Mouse (Mus musculus): Measurements from ENCODE around the gene Fam178b. TPM values are rescaled to one million over a fixed set of nuclear protein-coding genes. Genes with fewer than 3 reads are reported as not detected.

Gene Fam178b
- polyA plus RNA-seq, 1 experiment from 2014 or later, result 3.5 TPM

GRCm38 (mm10) chr1:36529274-36529673 is 153.7 kb downstream of the Fam178b start:
- H3K4me1 ChIP-seq, result peaks cover 16% of the 10 kb centered on the region
- H3K36me3 ChIP-seq, result peaks cover 41% of the 10 kb centered on the region
- H3K9me3 ChIP-seq (replicated peaks), result no peaks in the 10 kb centered on the region
- no peak overlapping the region for H3K9ac ChIP-seq
- no peak for ATAC-seq (ENCODE audit: insufficient number of reproducible peaks, low FRiP score, low TSS enrichment, low read depth)
- no peak overlapping the region for H3K4me3 ChIP-seq (replicated peaks)
- H3K27me3 ChIP-seq, result no peaks in the 10 kb centered on the region
- H3K27ac ChIP-seq (replicated peaks), result no peak overlapping the region
- no peak overlapping the region for H3K4me2 ChIP-seq (replicated peaks)
- 70% methylated on average over 4 of the region's 4 CpGs for WGBS

DNA sequence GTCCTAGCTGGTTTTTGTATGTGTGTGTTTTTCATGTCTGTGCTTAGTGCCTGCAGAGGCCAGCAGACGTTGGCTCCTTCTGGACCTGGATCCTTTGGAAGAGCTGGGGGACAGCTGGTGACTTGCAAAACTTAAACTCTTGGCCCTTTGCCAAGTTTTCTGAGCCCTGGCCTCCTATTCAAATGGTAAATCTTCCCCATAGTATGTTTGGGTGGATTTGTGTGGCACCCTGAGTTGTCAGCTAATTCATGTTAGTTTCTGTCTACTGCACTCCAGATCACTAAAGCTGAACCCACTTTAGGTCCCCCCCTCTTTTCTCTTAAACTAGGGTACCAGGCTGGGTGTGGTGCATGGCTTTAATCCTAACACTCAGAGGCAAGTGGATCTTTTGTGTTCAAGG is 154.6 kb downstream of the Fam178b start:
- Histone ChIP-seq H3K36me3 (peaks cover 49% of the 10 kb centered on the region), H3K27me3 (no peaks in the 10 kb centered on the region), H3K4me2 (replicated peaks) (no peak overlapping the region), H3K4me1 (peaks cover 7% of the 10 kb centered on the region; the same call in 1 of the 2 replicates), H3K4me3 (replicated peaks) (no peak overlapping the region), H3K9ac (no peak overlapping the region), H3K27ac (replicated peaks) (no peak overlapping the region; the same call in 1 of the 2 replicates), H3K9me3 (replicated peaks) (no peaks in the 10 kb centered on the region)
- no peak for ATAC-seq (ENCODE audit: insufficient number of reproducible peaks, low FRiP score, low TSS enrichment, low read depth)
- WGBS, result 7% methylated on average over 1 of the region's 1 CpGs

DNA sequence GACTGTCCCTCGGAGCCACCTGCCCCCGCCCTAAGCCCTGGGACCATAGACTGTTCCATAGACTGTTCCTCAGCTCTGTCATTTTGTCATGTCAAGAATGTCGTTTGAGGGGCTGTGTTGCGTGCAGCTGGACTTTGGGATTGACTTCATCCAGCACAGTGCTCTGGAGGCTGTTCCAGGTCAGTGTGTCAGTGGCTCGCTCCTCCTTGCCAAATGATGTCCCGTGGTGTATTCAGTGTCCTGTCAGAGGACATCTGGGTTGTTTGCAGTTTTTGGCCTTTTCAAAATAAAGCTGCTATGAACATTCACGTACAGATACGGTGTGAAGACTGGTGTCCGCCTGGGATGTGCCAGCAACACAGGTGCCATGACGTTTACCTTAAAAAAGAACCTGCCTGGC is 156.1 kb downstream of the Fam178b start:
- ATAC-seq (ENCODE audit: insufficient number of reproducible peaks, low FRiP score, low TSS enrichment, low read depth), result no peak
- peaks cover 63% of the 10 kb centered on the region for H3K36me3 ChIP-seq
- 89% methylated on average over 10 of the region's 10 CpGs for WGBS

DNA sequence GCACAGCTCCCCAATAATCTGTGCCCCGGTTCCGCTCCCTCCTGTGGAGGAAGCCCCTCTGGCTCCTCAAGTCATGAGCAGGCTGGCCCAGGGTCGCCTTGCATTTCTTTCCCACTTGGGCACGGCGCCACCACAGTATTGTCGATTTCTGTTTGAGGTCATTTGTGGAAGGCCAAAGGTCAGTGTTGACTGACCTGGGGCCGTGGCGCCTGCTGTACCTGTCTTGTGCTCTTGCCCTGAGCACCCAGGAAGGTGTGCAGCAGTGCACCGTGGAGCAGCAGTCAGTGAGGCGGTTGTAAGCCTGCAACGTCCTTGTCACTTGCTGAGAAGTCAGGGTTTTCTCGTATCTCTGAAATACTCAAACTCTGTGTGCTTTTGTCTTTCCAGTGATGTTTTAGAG is 157.2 kb downstream of the Fam178b start:
- H3K9ac ChIP-seq, result no peak overlapping the region
- H3K36me3 ChIP-seq, result peaks cover 63% of the 10 kb centered on the region
- H3K27me3 ChIP-seq, result no peaks in the 10 kb centered on the region
- no peak for ATAC-seq (ENCODE audit: insufficient number of reproducible peaks, low FRiP score, low TSS enrichment, low read depth)
- 85% methylated on average over 12 of the region's 12 CpGs for WGBS
- peaks cover 4% of the 10 kb centered on the region; the same call in 1 of the 2 replicates for H3K4me1 ChIP-seq
- H3K4me3 ChIP-seq (replicated peaks), result no peak overlapping the region
- no peak overlapping the region for H3K4me2 ChIP-seq (replicated peaks)
- no peaks in the 10 kb centered on the region for H3K9me3 ChIP-seq (replicated peaks)
- H3K27ac ChIP-seq (replicated peaks), result no peak overlapping the region

More for the DNA sequence above, 156.1 kb downstream of the Fam178b start:
- Histone ChIP-seq H3K4me1 (peaks cover 4% of the 10 kb centered on the region; the same call in 1 of the 2 replicates), H3K4me3 (replicated peaks) (no peak overlapping the region), H3K9me3 (replicated peaks) (no peaks in the 10 kb centered on the region), H3K9ac (no peak overlapping the region), H3K4me2 (replicated peaks) (no peak overlapping the region), H3K27ac (replicated peaks) (no peak overlapping the region), H3K27me3 (no peaks in the 10 kb centered on the region)

- H3K9ac ChIP-seq, result no peak overlapping the region
- H3K4me3 ChIP-seq (replicated peaks), result no peak overlapping the region
- ATAC-seq (ENCODE audit: insufficient number of reproducible peaks, low FRiP score, low TSS enrichment, low read depth), result no peak
- peaks cover 76% of the 10 kb centered on the region for H3K36me3 ChIP-seq
- no peaks in the 10 kb centered on the region for H3K9me3 ChIP-seq (replicated peaks)
- 0 out of 2 replicates have a peak, but pooled peaks cover 4% of the 10 kb centered on the region for H3K4me1 ChIP-seq
- no peaks in the 10 kb centered on the region for H3K27me3 ChIP-seq
- no peak overlapping the region for H3K27ac ChIP-seq (replicated peaks)
- no peak overlapping the region for H3K4me2 ChIP-seq (replicated peaks)
- WGBS, result 92% methylated on average over 5 of the region's 5 CpGs
Measured at GRCm38 (mm10) chr1:36524058-36524457, 158.9 kb downstream of the Fam178b start.

DNA sequence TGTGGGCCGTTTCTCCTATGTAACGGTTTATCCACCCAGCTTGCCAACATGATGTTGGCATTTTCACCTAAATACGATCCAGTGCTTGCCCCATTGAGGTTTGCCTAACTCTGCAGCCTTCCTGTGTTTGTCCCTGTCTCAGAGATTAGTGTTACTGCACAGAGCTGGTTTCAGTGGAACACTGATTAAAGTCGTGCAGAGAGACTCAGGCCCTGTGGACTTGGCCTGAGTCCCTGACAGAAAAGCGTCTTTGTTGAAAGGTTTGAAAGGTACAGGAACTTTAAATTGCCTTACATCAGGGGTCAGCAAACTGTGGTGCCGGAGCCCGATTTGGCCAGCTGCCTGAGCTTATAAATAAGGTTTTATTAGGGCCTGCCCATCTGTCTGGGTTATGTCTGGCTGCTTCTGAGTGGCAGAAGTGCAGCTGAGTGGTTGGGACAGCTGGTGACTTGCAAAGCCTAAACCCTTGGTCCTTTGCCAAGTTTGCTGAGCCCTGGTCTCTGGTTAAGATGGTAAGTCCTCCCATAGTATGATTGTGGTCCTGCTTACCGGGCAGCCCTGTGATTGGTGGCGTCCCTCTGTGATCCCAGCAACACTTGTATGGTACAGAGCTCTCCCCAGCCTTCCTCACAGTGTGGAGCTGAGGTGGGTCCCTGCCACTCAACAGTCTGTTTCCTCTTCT is 159.5 kb downstream of the Fam178b start:
- H3K4me3 ChIP-seq (replicated peaks), result no peak overlapping the region
- peaks cover 80% of the 10 kb centered on the region for H3K36me3 ChIP-seq
- 0 out of 2 replicates have a peak, but pooled peaks cover 3% of the 10 kb centered on the region for H3K4me1 ChIP-seq
- H3K27ac ChIP-seq (replicated peaks), result 0 out of 2 replicates have a peak overlapping the region, but pooled peaks have one; percentile 17
- no peaks in the 10 kb centered on the region for H3K9me3 ChIP-seq (replicated peaks)
- no peak overlapping the region for H3K9ac ChIP-seq
- H3K27me3 ChIP-seq, result no peaks in the 10 kb centered on the region
- 70% methylated on average over 9 of the region's 9 CpGs for WGBS
- ATAC-seq (ENCODE audit: insufficient number of reproducible peaks, low FRiP score, low TSS enrichment, low read depth), result peak; percentile 27; the same call in 1 of the 2 replicates
- H3K4me2 ChIP-seq (replicated peaks), result no peak overlapping the region

DNA sequence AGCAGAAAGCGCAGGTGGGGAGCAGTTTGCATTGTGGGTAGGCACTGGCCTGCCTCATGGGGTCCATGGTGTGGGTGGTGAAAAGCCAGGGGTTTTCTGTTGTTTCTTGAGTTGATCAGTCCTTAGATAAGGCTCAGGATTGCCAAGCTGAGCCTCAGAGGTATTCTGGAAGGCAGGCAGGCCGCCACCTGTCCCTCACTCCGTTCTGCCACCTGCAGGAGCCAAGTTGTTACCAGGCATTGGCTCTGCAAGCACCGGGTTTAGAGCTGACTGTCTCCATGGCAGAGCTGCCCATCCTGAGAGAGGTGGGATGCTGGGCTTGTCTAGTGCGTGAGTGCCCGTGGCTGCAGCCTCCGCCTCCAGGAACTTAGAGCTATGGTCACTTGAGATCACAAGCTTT is 160.8 kb downstream of the Fam178b start:
- Histone ChIP-seq H3K4me1 (no peaks in the 10 kb centered on the region), H3K36me3 (peaks cover 85% of the 10 kb centered on the region), H3K4me2 (replicated peaks) (no peak overlapping the region), H3K27ac (replicated peaks) (no peak overlapping the region), H3K9ac (no peak overlapping the region), H3K27me3 (no peaks in the 10 kb centered on the region), H3K9me3 (replicated peaks) (no peaks in the 10 kb centered on the region), H3K4me3 (replicated peaks) (no peak overlapping the region)
- WGBS, result 93% methylated on average over 7 of the region's 7 CpGs
- ATAC-seq (ENCODE audit: insufficient number of reproducible peaks, low FRiP score, low TSS enrichment, low read depth), result no peak

- H3K36me3 ChIP-seq, result peaks cover 63% of the 10 kb centered on the region
- 76% methylated on average over 11 of the region's 11 CpGs for WGBS
Measured at GRCm38 (mm10) chr1:36519626-36520025, 163.4 kb downstream of the Fam178b start.

GRCm38 (mm10) chr1:36518259-36518658 is 164.7 kb downstream of the Fam178b start:
- Histone ChIP-seq H3K4me2 (replicated peaks) (no peak overlapping the region), H3K36me3 (peaks cover 50% of the 10 kb centered on the region), H3K27ac (replicated peaks) (no peak overlapping the region), H3K4me1 (peaks cover 20% of the 10 kb centered on the region), H3K4me3 (replicated peaks) (no peak overlapping the region), H3K27me3 (no peaks in the 10 kb centered on the region), H3K9ac (no peak overlapping the region), H3K9me3 (replicated peaks) (no peaks in the 10 kb centered on the region)
- no peak for ATAC-seq (ENCODE audit: insufficient number of reproducible peaks, low FRiP score, low TSS enrichment, low read depth)
- WGBS, result 82% methylated on average over 3 of the region's 3 CpGs

More at GRCm38 (mm10) chr1:36519626-36520025, 163.4 kb downstream of the Fam178b start:
- H3K27me3 ChIP-seq, result no peaks in the 10 kb centered on the region
- H3K27ac ChIP-seq (replicated peaks), result no peak overlapping the region
- H3K9ac ChIP-seq, result no peak overlapping the region
- H3K4me3 ChIP-seq (replicated peaks), result no peak overlapping the region
- no peak for ATAC-seq (ENCODE audit: insufficient number of reproducible peaks, low FRiP score, low TSS enrichment, low read depth)
- peaks cover 9% of the 10 kb centered on the region for H3K4me1 ChIP-seq
- H3K9me3 ChIP-seq (replicated peaks), result no peaks in the 10 kb centered on the region
- H3K4me2 ChIP-seq (replicated peaks), result no peak overlapping the region

- Histone ChIP-seq H3K36me3 (peaks cover 6% of the 10 kb centered on the region), H3K9me3 (replicated peaks) (no peaks in the 10 kb centered on the region), H3K27ac (replicated peaks) (no peak overlapping the region), H3K9ac (no peak overlapping the region), H3K4me1 (peaks cover 26% of the 10 kb centered on the region), H3K4me2 (replicated peaks) (peak overlapping the region; percentile 90), H3K4me3 (replicated peaks) (peak overlapping the region; percentile 99), H3K27me3 (no peaks in the 10 kb centered on the region)
- WGBS, result 51% methylated on average over 2 of the region's 2 CpGs
- ATAC-seq (ENCODE audit: insufficient number of reproducible peaks, low FRiP score, low TSS enrichment, low read depth), result no peak
Measured at GRCm38 (mm10) chr1:36513718-36514117, 169.3 kb downstream of the Fam178b start.

DNA sequence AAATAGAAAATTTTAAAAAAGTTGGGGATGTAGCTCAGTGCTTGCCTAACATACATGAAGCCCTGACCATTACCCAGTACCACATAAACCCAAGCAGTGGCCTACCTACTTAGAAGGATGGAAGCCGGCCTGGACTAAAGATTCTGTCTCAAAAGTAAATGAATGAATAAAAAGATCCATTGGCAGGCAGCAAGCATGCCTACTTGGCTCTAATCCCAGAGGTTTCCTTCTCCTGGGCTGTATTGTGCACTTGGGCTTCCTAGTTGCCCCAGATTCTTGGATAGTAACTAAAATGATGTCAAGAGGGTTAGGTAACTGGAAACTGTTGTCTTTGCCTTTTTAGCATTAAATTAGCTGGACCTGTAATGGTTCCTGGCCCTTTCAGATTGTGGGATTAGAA is 169.7 kb downstream of the Fam178b start:
- Histone ChIP-seq H3K9ac (peak overlapping the region; percentile 83), H3K4me1 (peaks cover 26% of the 10 kb centered on the region), H3K27ac (replicated peaks) (no peak overlapping the region), H3K36me3 (peaks cover 6% of the 10 kb centered on the region), H3K4me2 (replicated peaks) (peak overlapping the region; percentile 90), H3K27me3 (no peaks in the 10 kb centered on the region), H3K4me3 (replicated peaks) (peak overlapping the region; percentile 99), H3K9me3 (replicated peaks) (no peaks in the 10 kb centered on the region)
- ATAC-seq (ENCODE audit: insufficient number of reproducible peaks, low FRiP score, low TSS enrichment, low read depth), result no peak
- WGBS, result 13% methylated on average over 1 of the region's 1 CpGs

- peaks cover 6% of the 10 kb centered on the region for H3K36me3 ChIP-seq
- no peaks in the 10 kb centered on the region for H3K9me3 ChIP-seq (replicated peaks)
- peak overlapping the region; percentile 83 for H3K9ac ChIP-seq
- H3K4me1 ChIP-seq, result peaks cover 26% of the 10 kb centered on the region
- 1% methylated on average over 16 of the region's 16 CpGs for WGBS
- no peaks in the 10 kb centered on the region for H3K27me3 ChIP-seq
- peak overlapping the region; percentile 100; the same call in 1 of the 2 replicates for H3K27ac ChIP-seq (replicated peaks)
- ATAC-seq (ENCODE audit: insufficient number of reproducible peaks, low FRiP score, low TSS enrichment, low read depth), result no peak
- peak overlapping the region; percentile 99 for H3K4me3 ChIP-seq (replicated peaks)
- peak overlapping the region; percentile 90 for H3K4me2 ChIP-seq (replicated peaks)
Measured at GRCm38 (mm10) chr1:36512966-36513280, 170.1 kb downstream of the Fam178b start.
